Mouse (Mus musculus) right cerebral cortex, postnatal 10 days (tissue): ENCODE measurements at regions not wholly inside any gene's neighbourhood (a gene's known extent, or its start where the extent isn't known, plus 50 kb on each side); places are given as distances from the start of the nearest gene placed in this dataset.
"Not testable (repeated sequence)": the region's sequence is repeated elsewhere in the genome, so short reads cannot be mapped to it uniquely, and the experiment has no call there.

Experiments
- DNase-seq, 2 experiments: peaks; one replicate each; pipeline ENCODE4 v3.0.0; 2021; ENCODE audit warnings: low spot score in 2 of 2

DNA sequence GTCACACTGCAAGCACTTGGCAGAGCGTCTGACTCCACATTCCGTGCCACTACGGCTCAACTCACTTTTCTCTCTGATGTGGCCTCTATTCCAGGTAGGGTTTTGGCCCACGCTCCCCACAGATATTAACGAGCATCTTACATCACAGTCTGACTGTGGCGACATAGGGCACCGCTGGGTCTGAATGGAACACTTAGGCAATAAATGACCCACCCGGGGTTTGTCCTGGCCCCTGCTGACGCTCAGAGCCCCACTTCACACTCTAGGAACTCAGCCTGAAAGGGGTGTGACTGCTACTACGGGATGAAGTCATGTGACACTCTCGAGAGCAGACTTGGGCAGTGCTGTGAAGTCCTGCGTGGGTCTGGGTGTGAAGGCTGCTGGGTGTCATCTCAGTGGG is 475.9 kb downstream of the Zfp704 start:
- no peak for DNase-seq

DNA sequence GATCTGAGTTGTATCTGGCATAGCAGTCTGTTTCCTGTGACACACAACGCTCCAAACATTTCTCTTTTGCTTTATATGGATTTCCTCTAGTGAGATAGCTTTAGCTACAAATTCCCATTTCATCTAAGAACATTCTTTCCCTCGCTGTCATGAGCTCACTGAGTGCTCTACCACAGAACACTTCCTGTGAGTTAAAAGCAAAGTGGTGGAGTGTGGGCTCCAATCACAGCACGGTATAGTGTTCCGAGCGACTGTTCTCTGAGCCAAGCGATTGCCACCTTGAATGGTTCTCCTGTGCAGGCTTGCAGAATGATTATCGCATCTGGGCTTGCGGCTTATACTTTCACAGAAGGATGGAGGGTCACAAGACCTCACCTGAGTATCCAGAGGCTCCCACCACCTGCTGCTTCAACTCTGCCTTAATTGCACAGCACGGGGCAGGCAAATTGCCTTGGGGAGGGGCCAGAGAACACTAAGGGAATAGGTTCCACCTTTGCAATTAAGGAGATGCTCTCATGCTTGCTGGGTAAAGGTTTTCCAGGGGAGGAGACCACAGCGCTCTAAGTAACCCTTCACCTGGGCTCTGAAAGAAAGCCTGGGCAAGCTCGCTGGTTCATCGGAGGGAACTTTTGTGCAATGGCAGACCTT is 477.7 kb downstream of the Zfp704 start:
- no peak for DNase-seq

DNA sequence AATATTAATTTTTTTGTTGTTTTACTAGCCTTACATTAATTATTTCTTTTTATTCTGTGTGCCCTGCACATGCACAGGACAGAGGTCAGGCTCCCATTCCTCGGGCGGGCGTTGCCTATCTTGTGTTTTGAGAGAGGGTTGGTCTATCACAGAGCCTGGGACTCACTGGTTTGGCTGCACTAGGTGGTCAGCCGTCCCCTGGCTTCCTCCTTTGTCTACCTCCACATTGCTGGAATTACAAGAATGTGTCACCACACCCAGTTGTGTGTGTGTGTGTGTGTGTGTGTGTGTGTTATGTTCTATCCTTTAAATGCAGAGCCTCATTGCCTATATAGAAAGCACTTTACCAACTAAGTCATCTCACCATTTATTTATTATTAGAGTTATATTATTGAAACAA is 478.5 kb downstream of the Zfp704 start:
- no peak for DNase-seq

DNA sequence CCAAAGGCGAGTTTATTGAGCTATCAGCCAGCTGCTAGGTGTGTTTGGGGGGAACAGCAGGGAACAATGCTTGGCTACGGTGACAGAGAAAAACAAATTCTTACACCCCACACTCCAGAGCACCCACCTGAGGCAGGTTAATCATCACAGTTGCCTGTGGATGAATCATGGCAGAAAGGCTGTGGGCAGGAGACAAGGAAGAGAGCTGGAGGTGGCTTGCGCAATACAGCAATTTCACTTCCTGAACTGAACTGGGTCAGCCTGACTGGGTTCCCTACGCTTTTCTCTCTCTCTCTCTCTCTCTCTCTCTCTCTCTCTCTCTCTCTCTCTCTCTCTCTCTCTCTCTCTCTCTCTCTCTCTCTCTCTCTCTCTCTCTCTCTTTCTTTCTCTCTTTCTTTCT is 481.5 kb downstream of the Zfp704 start:
- DNase-seq, result no peak

DNA sequence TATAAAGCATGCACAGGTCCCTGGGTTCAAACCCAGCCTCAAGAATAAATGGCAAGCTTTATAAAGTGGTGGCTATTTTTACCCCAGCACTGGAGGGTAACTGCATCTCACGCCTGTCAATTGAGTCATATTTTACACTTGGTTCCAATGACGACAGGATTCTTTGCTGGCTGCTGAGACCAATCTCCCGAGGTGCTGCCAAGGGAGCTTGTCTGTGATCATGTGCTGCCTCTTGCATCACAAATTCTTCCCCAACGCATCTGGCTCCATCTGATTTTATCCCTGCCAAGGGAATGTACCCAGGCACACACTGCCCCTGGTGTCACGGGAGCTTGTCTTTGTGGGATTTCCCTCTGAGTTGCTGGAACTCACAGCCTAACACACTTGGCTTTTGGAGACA is 486.8 kb downstream of the Zfp704 start:
- peak; percentile 32 to 36 for DNase-seq

DNA sequence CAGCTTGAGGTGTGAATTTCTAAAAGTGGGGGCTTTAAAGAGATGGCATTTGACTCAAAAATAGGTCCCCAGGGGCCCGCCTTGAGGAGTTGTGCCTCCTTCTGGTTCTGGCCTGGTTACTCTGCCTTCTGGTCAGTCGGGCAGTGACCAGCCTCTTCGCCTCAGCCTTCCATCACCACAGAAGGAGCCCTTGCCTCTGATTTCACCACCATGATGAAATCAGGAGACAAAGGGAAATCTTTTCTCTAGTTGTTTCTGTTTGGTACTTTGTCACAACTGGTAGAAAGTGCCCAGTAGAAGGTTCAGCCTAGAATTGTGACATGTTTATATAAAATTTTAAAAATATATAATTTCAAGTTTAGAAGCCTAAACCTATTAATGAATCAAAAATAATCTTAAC is 492.0 kb downstream of the Zfp704 start:
- no peak for DNase-seq

DNA sequence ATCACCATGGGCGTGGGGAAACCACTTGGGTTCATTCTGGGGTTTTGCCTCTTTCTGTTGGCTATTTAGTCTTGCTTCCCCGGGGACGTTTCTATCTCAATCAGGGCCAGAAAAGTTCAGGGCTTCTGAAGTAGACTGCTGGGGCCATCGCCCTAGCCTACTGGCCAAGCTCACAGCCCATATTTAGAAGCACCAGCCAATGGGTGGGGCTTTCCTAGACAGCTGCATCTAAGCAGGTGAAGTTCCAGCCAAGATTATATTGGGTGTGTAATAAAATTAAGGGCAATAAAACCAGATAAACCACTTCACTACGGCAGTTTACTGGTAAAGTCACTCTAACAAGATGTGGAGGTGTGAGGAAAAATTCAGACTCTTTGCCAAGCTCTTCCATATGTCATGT is 496.5 kb downstream of the Zfp704 start:
- DNase-seq, result no peak

DNA sequence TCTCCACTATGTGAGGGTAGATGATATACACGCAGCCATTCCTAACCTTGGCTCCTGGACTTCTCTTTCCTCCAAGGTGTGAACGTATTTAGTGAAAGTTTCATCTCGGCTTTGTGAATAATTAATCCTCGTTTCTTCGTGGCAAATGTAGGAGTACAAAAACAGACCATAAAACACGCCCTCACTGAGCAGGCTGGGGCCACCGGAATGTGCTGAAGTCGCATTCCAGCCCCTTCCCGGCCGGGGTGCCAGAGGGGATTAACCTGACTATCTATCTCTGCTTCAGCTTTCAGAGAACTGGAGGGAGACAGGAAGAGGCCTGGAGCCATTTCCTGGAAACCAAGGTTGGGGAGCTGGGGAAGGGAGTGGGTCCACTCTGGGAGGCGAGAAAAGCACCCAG is 499.1 kb downstream of the Zfp704 start:
- DNase-seq, result no peak

DNA sequence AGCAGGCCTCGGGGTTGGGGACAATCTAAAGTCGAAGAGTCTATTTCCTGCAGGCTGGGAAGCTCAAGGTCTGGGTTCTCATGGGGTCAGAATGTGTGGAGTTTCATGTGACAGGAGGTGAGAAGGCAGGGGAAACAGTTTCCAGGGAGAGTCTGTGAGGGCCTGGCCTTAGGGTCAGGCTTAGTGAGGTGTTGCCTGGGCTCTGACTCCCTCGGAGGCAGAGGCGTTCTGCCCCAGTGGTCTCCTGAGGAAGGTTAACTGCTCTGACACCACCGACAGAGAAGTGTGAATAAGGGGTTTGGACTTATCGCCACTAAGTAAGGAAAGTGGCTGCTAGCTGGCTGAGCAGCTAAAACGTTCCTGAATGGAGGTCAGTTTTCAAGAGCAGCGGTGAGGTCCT is 499.9 kb downstream of the Zfp704 start:
- no peak for DNase-seq

DNA sequence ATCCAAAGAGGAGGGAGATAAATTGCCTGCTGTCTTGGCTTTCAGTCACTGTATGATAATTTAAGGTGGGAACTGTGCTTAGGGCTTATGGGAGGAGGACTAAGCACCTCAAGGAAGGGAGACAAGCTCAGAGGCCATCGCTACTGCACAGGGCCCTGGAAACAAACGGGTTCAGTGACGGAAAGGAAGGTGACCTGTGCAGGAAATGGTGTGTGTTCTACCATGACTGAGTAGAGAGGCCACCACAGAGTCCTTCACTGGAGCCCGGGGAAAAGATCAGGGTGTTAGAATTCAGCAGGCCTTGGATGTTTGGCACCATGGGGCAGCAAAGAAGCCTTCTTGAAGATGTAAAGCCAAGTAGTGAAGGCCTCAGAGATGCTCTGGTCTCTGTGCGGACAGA is 500.4 kb downstream of the Zfp704 start:
- DNase-seq, result no peak

DNA sequence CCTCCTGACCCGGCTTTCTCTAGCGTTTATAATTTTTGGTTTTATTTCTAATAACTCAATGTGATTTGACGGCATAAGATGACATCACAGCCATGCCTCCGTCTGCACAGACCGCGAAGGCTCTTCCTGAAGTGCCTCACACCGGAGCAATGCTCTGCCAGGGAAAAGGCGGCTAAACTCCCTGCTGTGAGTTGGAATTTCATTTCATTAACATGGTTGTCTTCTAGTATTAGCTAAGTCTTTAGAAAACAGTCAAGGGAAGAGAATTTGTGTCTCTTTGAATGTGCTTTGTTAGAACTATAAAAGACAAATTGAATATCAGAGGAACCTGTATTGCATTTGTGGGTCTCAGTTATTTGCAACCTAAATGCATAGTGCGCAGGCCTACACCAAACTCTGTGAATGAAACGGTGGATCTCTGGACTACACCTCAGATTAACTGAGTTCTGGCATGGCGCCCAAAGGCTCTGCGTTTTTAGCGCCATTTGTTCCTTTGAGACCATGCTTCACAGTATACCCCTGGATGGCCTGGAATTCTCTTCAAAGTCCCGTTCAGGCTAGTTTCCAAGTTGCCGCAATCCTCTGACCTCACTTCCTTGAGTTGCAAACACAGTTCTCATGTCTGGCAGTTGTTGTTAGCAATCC is 502.0 kb downstream of the Zfp704 start:
- no peak for DNase-seq

DNA sequence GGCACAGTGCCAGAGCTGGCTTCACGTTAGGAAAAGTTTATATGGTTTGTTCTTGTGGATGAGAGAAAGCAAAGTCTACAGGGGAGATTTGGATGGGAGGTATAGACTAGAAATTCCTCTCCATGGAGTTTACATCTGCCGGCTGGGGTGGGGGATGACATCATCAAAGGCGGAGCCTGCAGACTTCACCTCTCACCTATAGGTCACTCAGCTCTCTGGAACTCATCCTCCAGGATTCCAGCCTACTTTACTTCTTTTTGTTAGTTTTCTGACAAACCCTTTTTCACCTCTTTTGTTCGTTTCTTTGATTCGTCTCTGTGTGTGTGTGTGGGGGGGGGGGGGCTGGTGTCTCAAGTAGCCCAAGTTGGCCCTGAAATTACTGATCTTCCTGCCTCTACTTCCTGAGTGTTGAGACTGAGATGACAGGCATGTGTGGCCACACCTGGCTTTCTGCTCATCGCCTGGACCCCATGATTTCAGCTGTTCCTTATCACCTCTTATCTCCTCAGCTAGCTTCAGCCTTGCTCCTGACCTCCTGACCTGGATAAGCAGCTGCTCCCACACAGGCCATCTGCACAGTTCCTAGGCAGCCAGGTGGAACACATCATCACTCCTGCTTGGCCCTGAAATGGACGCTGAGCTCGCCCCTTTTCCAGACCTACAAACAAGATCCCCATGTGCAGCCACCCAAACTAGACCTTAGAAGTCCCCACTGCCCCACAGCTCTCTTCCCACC is 504.5 kb downstream of the Zfp704 start:
- no peak for DNase-seq

DNA sequence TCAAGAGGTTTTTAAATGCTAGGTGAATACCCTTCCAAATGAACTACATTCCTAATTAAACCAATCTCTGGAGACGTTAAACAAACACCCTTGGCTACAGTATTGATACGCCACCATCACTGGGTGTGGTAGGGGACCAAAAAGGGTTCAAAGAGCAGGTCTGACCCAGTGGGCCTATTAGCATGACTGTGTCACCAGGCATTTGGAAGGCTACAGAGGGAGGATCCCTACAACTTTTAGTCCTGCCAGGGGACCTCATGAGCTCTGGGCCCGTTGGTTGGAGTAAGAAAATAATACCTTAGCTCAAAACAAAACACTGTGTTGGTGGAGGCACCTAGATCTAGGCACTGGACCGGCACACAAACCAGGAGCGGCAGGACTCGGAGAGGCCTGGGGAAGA is 506.4 kb downstream of the Zfp704 start:
- DNase-seq, result no peak

DNA sequence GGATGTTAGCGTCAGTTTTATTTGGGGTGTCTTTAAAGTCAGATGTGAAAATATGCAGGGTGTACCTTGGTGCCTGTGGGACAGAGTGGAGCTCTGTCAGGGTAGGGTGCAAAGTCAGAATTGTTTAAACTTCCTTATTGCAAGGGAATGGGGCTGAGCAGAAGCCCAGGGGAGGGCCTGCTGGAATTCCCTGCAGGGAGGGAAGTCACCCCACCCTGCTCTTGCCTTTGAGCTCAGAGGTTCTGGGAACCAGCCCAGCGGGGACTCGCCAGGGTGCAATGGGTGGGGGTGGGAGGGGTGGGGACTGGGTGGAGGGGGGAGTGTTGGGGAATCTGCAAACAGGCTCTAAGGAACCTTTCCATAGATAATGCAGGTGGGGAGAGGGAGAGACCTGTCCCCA is 508.6 kb downstream of the Zfp704 start:
- no peak for DNase-seq

DNA sequence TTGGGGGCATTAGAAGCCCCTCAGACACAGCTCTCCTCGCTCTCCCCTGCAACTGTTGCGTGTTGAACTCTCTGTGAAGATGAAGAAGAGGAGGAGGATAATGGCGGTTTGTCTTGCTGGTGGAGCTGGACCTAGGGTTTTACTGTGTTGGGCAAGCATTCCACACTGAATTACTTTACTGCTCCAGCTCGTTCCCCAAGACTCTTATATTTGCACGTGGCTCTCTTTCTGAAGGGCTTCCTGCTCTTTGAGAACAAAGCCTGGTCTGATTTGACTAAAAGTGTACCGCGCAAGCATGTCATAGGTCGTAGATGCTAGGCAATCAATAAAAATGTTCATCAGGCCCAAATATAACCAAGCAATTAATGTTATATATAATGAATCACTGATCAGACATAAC is 509.1 kb downstream of the Zfp704 start:
- DNase-seq, result no peak

DNA sequence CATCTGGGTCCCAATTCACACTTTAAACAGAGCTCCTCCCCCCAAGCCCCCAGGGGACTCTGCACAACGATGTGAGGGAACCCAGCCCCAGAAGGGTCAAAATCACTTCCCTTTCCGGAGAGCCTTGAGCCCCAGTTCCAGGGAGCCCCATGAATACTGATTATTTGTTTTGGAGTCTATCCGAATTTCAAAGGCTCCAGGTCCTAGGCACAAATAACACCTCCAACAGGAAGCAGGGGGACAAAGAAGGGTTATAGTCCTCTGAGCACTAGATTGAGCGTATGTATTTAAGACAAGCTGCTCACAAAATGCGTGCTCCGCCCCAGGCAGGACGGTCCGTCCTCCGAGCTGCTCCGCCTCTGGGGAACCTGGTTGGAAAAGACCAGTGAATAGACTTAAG is 511.4 kb downstream of the Zfp704 start:
- no peak for DNase-seq

DNA sequence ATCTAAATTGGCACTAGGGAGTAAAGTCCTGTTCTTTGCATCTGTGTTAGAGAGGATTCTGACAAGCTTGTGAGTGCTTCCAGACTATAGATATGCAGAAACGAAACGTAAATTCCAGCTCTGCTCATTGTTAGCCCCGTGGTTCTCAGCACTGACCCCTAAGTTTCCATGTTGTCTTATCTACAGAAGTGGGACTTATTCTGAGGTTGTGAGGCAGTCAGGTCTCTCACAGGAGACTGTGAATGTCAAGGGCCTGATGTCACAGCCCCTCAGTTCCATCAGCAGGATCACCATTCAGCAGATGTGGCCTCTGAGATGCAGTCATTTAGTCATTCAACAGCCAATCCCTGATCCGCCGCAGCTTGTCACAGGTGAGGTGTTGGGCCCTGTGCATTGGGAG is 525.8 kb downstream of the Zfp704 start:
- no peak for DNase-seq

DNA sequence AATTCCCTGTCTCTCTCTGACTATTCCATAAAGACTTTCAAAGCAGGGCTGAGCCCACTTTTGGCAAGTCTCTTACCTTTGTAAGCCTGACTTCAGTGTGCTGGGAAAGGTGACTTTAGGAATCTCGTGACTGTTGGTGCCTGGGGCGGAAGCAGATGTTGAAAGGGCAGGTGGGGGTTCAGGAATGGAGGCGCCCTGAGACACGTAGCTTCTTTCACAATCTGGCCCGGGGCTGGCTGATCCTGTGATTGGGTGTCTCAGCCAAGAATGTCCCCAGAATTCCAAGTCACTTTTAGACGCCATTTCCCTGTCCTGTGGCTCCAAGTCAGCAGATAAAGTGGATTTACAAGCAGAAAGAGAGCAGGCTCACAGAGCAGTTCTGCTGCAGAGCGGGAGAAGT is 527.8 kb downstream of the Zfp704 start:
- no peak for DNase-seq

DNA sequence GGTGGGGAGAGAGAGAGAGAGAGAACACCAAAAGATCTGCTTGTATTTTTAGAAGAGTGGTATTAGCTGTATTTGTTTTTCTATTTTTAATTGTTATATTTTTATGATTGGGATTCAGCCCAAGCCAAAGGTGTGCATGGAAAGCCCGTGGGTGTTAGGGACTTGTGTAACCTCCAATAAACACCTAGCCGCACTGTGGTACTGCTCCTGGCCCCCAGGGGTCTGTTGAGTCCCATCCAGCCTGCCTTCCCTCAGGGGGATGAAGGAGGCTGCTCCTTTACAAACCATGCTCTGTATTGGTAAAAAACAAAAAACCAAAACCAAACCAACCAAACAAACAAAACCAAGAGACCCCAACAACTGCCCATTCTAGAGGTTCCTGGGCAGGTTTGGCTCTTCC is 531.7 kb downstream of the Zfp704 start:
- no peak for DNase-seq

DNA sequence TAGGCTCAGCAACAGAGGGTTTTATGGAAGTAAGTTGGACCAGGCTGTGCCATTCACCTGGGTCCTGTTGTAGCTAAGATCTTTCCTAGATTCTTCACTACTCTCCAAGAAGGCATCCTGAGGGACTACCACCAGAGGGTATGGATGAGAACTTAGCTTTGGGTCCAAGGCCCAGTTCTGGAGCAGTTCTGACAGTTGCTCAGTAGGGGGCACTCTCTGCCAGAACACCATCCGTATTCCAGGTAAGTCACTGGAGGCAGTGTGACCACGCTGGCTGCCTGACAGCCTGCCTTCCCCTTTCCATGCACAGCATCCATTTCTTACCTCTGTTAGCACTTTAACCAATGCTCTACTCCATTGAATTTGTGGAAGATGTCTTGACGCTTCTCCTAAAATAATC is 533.2 kb downstream of the Zfp704 start:
- DNase-seq, result peak; percentile 50 to 69

DNA sequence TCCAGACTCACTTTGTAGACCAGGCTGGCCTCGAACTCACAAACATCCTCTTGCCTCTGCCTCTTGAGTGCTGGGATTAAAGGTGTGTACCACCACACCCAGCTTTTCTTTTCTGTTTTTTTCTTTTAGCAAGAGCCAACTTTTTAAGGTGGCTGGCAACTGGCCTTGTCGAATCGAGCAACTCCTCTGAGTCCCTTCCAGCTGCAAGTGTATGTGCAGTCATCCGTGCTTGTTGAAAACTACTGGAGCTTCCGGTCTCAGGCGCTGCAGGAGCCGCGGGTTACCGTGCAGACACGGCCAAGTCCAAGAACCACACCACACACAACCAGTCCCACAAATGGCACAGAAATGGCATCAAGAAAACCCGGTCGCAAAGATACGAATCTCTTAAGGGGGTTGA is 537.4 kb downstream of the Zfp704 start:
- DNase-seq, result not testable (repeated sequence)

DNA sequence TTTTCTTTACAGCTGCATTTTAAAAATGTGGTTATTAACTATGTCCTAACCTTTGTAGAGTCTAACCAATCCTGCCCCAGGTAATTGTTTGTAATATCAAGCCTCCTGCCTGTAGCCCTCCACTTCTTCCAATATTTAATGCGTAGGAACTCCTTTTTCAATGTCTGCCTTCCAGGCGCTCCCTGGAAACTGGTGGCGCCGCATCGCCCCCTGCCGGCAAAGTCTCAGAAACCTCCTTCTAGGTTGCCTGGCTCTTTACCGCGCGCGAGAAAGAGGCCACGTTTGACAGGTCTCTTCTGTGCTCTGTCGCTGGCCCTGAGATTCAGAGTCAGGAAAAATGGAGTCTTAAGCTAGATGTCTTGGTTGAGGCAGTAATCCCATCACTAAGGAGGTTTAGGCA is 542.8 kb downstream of the Zfp704 start:
- peak; percentile 76 to 91 for DNase-seq

DNA sequence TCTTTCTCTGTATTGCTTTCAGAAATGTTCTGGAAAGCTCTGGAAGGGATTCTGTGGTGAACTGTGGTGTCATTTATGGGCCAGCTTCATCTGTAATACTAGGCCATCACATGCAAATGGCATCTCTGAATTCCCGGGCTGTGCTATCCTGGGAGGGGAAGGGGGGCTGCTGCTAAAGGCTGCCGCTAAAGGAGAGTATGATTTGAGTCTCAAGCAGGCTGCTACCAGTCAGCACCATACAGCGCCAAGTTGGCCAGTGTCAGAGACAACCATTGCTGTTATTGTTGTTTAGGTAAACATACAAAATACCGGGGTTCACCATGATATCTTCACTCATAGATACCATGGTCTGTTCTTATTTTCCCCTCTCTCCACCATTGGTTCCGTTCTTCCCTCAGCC is 543.5 kb downstream of the Zfp704 start:
- no peak for DNase-seq
